Mouse (Mus musculus): ENCODE data around the gene Gm8356.
"Not testable (repeated sequence)": the region's sequence is repeated elsewhere in the genome, so short reads cannot be mapped to it uniquely, and the experiment has no call there.

Gm8356 gene

DNA sequence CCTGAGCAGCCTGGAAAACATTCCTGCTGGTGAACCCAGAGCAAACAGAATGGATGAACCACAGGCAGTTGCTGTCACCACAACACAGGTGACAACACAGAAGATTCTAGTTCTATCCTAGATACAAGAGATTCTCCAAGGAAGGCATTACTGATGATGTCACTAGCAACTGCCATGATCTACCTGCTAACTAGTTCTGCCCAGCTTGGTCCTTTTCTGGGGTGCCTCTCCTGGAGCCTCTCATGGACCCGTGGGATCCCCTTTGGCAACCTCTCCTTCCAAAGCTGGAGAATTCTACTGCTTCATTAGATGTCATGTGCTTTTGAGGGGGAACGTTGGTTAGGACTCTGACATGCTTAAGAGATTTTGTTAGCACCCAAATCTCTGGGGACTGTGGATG is at the start of gene Gm8356:
Gm8356 (minus strand) TSS at position 101 of the 400 bp plus-strand sequence.
- DNase-seq (ENCODE audit: low spot score in 2 of 2): not testable (repeated sequence)

DNA sequence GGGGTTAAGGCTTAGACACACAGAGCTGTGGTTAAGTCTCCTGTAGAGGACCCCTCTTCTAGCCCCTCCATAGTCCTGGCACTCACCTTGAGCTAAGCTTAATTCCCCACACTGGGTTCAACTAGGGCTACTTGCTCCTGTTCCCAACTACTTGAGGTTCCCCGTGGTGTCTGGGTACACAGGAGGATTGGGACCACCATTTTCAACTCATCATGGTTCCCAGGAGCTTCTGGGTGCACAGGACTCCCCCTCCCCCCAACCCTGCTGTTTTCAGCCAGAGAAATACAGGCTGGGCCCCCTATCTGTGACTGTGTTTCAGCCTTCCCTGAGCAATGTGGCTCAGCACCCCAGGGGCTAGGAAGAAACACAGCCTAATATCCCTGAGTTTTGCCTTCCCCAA is 50.8 kb downstream of the Gm8356 start:
- not testable (repeated sequence) for DNase-seq (ENCODE audit: low spot score in 2 of 2)

DNA sequence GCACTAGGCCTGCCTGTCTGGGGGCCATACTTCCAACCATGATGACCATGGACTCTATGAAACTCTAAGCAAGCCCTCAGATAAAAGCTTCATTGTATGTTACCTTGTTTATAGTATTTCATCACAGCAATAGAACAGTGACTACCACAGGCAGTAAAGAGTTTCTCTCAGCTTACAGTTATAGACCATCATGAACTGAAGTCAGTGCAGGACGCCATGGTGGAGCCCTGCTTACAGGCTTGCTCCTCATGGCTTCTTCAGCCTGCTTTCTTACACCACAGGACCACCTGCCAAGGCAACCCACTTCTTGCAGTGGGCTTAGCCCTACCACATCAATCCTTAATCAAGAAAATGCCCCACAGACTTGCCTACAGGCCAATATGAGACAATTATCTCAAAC is 51.5 kb downstream of the Gm8356 start:
- not testable (repeated sequence) for DNase-seq (ENCODE audit: low spot score in 2 of 2)

DNA sequence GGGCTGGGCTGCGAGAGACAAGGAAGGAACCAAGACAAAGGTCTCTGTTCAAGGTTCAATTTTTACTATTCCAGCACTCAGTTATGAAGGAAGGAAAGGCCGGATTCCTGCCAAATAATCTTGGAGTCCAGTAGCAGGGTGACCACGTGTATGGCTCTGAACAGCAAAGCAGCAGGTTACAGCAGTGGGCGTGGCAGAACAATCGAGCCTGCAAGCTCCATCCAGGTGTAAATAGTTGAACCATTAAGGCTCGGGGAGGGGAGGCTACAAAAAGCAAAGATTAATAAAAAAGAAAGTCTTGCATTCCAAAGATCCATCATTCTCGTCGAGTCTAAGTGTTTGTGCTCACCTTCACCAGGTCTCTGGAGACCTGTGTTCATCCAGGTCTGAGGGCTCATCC is 55.0 kb downstream of the Gm8356 start:
- DNase-seq (ENCODE audit: low spot score in 2 of 2): not testable (repeated sequence)

Measured in right cerebral cortex, postnatal 10 days (tissue).